Mouse (Mus musculus) myocyte (in vitro differentiated cells): ENCODE measurements at regions not wholly inside any gene's neighbourhood (a gene's known extent, or its start where the extent isn't known, plus 50 kb on each side); places are given as distances from the start of the nearest gene placed in this dataset.

ENCODE experiments used
- H3K27me3 ChIP-seq: one replicate; pipeline ENCODE4 v1.6.1; 2011; ENCODE audit not compliant: control insufficient read depth, insufficient read depth, insufficient read length
- H3K36me3 ChIP-seq: one replicate; pipeline ENCODE4 v1.6.1; 2011; ENCODE audit not compliant: control insufficient read depth, insufficient read depth
- H3K4me2 ChIP-seq: one replicate; pipeline ENCODE4 v1.6.1; 2011; ENCODE audit warnings: low read depth, control low read depth
- H3K4me3 ChIP-seq: one replicate; pipeline ENCODE4 v1.5.1; 2011; ENCODE audit warnings: mild to moderate bottlenecking, control low read depth, moderate library complexity
- H3K79me2 ChIP-seq: one replicate; pipeline ENCODE4 v1.6.1; 2011; ENCODE audit not compliant: control insufficient read depth, insufficient read depth
- H3ac ChIP-seq: one replicate; pipeline ENCODE4 v1.6.1; 2011; ENCODE audit not compliant: control insufficient read depth, insufficient read length
- CEBPB ChIP-seq: IDR thresholded peaks from 2 replicates; pipeline ENCODE4 v1.6.1; 2011; ENCODE audit warnings: mild to moderate bottlenecking, moderate library complexity; ENCODE audit not compliant: poor library complexity, insufficient read depth, severe bottlenecking
- E2F4 ChIP-seq: IDR thresholded peaks from one replicate; pipeline ENCODE4 v1.6.1; 2011; ENCODE audit warnings: mild to moderate bottlenecking, control low read depth, moderate library complexity; ENCODE audit not compliant: insufficient read depth
- MAX ChIP-seq: IDR thresholded peaks from one replicate; pipeline ENCODE4 v1.6.1; 2011; ENCODE audit warnings: low read depth, mild to moderate bottlenecking, control low read depth
- MYOD1 ChIP-seq, 3 experiments: IDR thresholded peaks; one replicate each; pipeline ENCODE4 v1.6.1; 2011; ENCODE audit warnings: control low read depth in 2 of 3, low read depth in 2 of 3, mild to moderate bottlenecking in 2 of 3, moderate library complexity in 1 of 3; ENCODE audit not compliant: insufficient read length in 2 of 3, control insufficient read depth in 1 of 3
- MYOG ChIP-seq, 3 experiments: IDR thresholded peaks; one replicate each; pipeline ENCODE4 v1.6.1; 2011; ENCODE audit warnings: control low read depth in 2 of 3, low read depth in 2 of 3, mild to moderate bottlenecking in 2 of 3; ENCODE audit not compliant: insufficient read length in 2 of 3, control insufficient read depth in 1 of 3, insufficient read depth in 1 of 3
- POLR2A ChIP-seq: IDR thresholded peaks from one replicate; pipeline ENCODE4 v1.6.1; 2011; ENCODE audit warnings: low read depth, mild to moderate bottlenecking, control low read depth, moderate library complexity; ENCODE audit not compliant: insufficient read length
- POLR2AphosphoS2 ChIP-seq: IDR thresholded peaks from one replicate; pipeline ENCODE4 v1.6.1; 2011; ENCODE audit warnings: low read depth, control low read depth; ENCODE audit not compliant: insufficient read length
- REST ChIP-seq: IDR thresholded peaks from one replicate; pipeline ENCODE4 v1.6.1; 2011; ENCODE audit warnings: mild to moderate bottlenecking, control low read depth, moderate library complexity; ENCODE audit not compliant: insufficient read depth, insufficient read length
- SRF ChIP-seq: IDR thresholded peaks from one replicate; pipeline ENCODE4 v1.6.1; 2011; ENCODE audit warnings: low read depth; ENCODE audit not compliant: control insufficient read depth, insufficient read length
- TCF12 ChIP-seq: IDR thresholded peaks from one replicate; pipeline ENCODE4 v1.6.1; 2011; ENCODE audit warnings: mild to moderate bottlenecking, control low read depth; ENCODE audit not compliant: poor library complexity, insufficient read depth, severe bottlenecking
- TCF3 ChIP-seq: IDR thresholded peaks from one replicate; pipeline ENCODE4 v1.6.1; 2011; ENCODE audit warnings: low read depth, control low read depth; ENCODE audit not compliant: insufficient read length
- USF1 ChIP-seq: IDR thresholded peaks from one replicate; pipeline ENCODE4 v1.6.1; 2011; ENCODE audit warnings: low read depth, mild to moderate bottlenecking, control low read depth, moderate library complexity

- H3ac ChIP-seq, result no peak overlapping the region
These were observed 140.9 kb downstream of the H2afy start for GRCm38 (mm10) chr13:55995255-55995654.

GRCm38 (mm10) chr13:55994460-55994859 lies 141.7 kb downstream of the H2afy start:
- no peak overlapping the region for H3K4me2 ChIP-seq
- no peak overlapping the region for H3K4me3 ChIP-seq
- no peak overlapping the region for H3ac ChIP-seq
- TF ChIP-seq CEBPB, result no peak
- no peaks in the 10 kb centered on the region for H3K79me2 ChIP-seq
- H3K27me3 ChIP-seq, result no peaks in the 10 kb centered on the region
- H3K36me3 ChIP-seq, result no peaks in the 10 kb centered on the region

More at GRCm38 (mm10) chr13:55995255-55995654, 140.9 kb downstream of the H2afy start:
- no peaks in the 10 kb centered on the region for H3K36me3 ChIP-seq
- no peaks in the 10 kb centered on the region for H3K79me2 ChIP-seq
- H3K4me2 ChIP-seq, result no peak overlapping the region
- TF ChIP-seq SRF, result no peak
- no peak for TF ChIP-seq MYOD1 (IDR thresholded peaks at IDR 0.05; ENCODE audit: control insufficient read depth in 1 of 3, insufficient read length in 2 of 3, low read depth in 2 of 3)
- no peak for TF ChIP-seq MYOG (IDR thresholded peaks at IDR 0.05; ENCODE audit: control insufficient read depth in 1 of 3, insufficient read depth in 1 of 3, insufficient read length in 2 of 3, low read depth in 2 of 3)
- no peak for TF ChIP-seq TCF12
- H3K27me3 ChIP-seq, result no peaks in the 10 kb centered on the region
- no peak overlapping the region for H3K4me3 ChIP-seq

GRCm38 (mm10) chr13:55992699-55993098 lies 143.5 kb downstream of the H2afy start:
- no peaks in the 10 kb centered on the region for H3K27me3 ChIP-seq
- no peak overlapping the region for H3K4me2 ChIP-seq
- no peaks in the 10 kb centered on the region for H3K36me3 ChIP-seq
- no peak overlapping the region for H3K4me3 ChIP-seq
- no peaks in the 10 kb centered on the region for H3K79me2 ChIP-seq
- H3ac ChIP-seq, result no peak overlapping the region
- TF ChIP-seq USF1 (peak; percentile 32), CEBPB (no peak)

- Histone ChIP-seq H3K4me3 (no peak overlapping the region), H3ac (no peak overlapping the region), H3K36me3 (no peaks in the 10 kb centered on the region), H3K79me2 (no peaks in the 10 kb centered on the region), H3K27me3 (no peaks in the 10 kb centered on the region), H3K4me2 (no peak overlapping the region)
- TF ChIP-seq CEBPB (no peak), REST (no peak), POLR2A (no peak), TCF3 (no peak), MAX (no peak), TCF12 (no peak), SRF (no peak), MYOG (IDR thresholded peaks at IDR 0.05; ENCODE audit: control insufficient read depth in 1 of 3, insufficient read depth in 1 of 3, insufficient read length in 2 of 3, low read depth in 2 of 3) (no peak), POLR2AphosphoS2 (no peak), MYOD1 (IDR thresholded peaks at IDR 0.05; ENCODE audit: control insufficient read depth in 1 of 3, insufficient read length in 2 of 3, low read depth in 2 of 3) (no peak), USF1 (no peak), E2F4 (no peak)
These were observed 144.9 kb downstream of the H2afy start for GRCm38 (mm10) chr13:55991216-55991615.

- H3K79me2 ChIP-seq, result no peaks in the 10 kb centered on the region
- H3K4me2 ChIP-seq, result no peak overlapping the region
- H3K36me3 ChIP-seq, result no peaks in the 10 kb centered on the region
- H3K27me3 ChIP-seq, result no peaks in the 10 kb centered on the region
- TF ChIP-seq POLR2A (no peak), CEBPB (no peak), TCF3 (no peak), SRF (no peak), POLR2AphosphoS2 (no peak), MYOD1 (IDR thresholded peaks at IDR 0.05; ENCODE audit: control insufficient read depth in 1 of 3, insufficient read length in 2 of 3, low read depth in 2 of 3) (no peak), REST (no peak), E2F4 (no peak), USF1 (no peak), TCF12 (no peak), MYOG (IDR thresholded peaks at IDR 0.05; ENCODE audit: control insufficient read depth in 1 of 3, insufficient read depth in 1 of 3, insufficient read length in 2 of 3, low read depth in 2 of 3) (no peak)
- no peak overlapping the region for H3K4me3 ChIP-seq
- no peak overlapping the region for H3ac ChIP-seq
These were observed 146.0 kb downstream of the H2afy start for GRCm38 (mm10) chr13:55990186-55990585.

GRCm38 (mm10) chr13:55989401-55989800 lies 146.8 kb downstream of the H2afy start:
- H3K4me3 ChIP-seq, result no peak overlapping the region
- no peak overlapping the region for H3K4me2 ChIP-seq
- H3ac ChIP-seq, result no peak overlapping the region
- H3K79me2 ChIP-seq, result no peaks in the 10 kb centered on the region
- H3K36me3 ChIP-seq, result no peaks in the 10 kb centered on the region
- H3K27me3 ChIP-seq, result no peaks in the 10 kb centered on the region
- no peak for TF ChIP-seq TCF12
- TF ChIP-seq MAX, result no peak
